Mouse (Mus musculus): ENCODE data around the gene Prkar2a. TPM values are rescaled to one million over a fixed set of nuclear protein-coding genes. Genes with fewer than 3 reads are reported as not detected.

Gene Prkar2a
- polyA plus RNA-seq, 1 experiment, result 31.5 TPM

DNA sequence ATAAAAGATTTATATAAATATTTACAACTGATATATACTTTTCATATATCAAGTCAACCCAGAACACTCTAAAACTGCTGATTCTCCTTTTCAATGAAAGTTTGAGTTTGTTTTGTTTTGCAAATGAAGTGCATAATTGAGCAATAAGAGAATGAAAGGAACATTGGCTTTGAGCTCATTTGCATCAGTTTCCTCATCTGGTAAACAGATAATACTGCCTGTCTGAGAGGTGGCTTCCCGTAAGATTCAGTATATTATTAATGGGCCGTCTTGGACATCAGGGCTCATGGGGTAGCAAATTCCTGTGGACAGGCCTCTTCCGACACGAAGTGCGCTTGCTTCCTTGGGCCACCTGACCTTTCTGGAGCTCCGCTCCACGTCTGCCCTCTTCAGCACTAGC is 21.7 kb downstream of the Prkar2a start:
- WGBS, result 82% methylated on average over 7 of the region's 7 CpGs
- H3K27ac ChIP-seq (ENCODE audit: insufficient read depth, low read depth, low read length), result no peak overlapping the region
- H3K36me3 ChIP-seq (ENCODE audit: control insufficient read depth, insufficient read depth, low read length), result peaks cover 6% of the 10 kb centered on the region
- H3K27me3 ChIP-seq (ENCODE audit: control insufficient read depth, insufficient read depth, low read length), result no peaks in the 10 kb centered on the region
- TF ChIP-seq POLR2A (IDR thresholded peaks at IDR 0.05; ENCODE audit: low read depth, low read length) (no peak), CTCF (IDR thresholded peaks at IDR 0.05; ENCODE audit: extremely low read depth, insufficient read length, insufficient replicate concordance, low read depth, low read length) (no peak)
- H3K4me1 ChIP-seq (ENCODE audit: control insufficient read depth, insufficient read depth, insufficient read length, low read length), result peaks cover 5% of the 10 kb centered on the region; the same call in 1 of the 2 replicates
- no peak overlapping the region for H3K4me3 ChIP-seq (ENCODE audit: low read depth, low read length)

DNA sequence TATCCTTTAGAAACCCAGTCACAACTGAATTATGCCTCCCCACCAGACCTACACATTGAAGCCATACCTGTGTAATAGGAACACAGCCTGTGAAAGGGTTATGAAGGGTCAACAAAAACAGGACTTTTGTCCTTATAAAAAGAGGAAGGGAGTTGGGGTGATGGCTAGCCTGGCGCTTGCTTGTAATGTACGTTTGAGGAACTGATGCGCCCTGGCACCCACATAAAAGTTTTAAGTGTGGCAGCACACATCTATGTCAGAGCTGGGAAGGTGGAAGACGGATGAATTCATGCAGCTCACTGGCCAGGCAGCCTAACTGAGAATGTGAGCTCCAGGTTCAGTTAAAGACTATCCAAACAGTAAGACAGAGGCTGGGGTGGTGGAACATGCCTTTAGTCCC is 27.1 kb downstream of the Prkar2a start:
- Histone ChIP-seq H3K36me3 (ENCODE audit: control insufficient read depth, insufficient read depth, low read length) (peaks cover 23% of the 10 kb centered on the region), H3K27me3 (ENCODE audit: control insufficient read depth, insufficient read depth, low read length) (no peaks in the 10 kb centered on the region), H3K4me3 (ENCODE audit: low read depth, low read length) (no peak overlapping the region), H3K4me1 (ENCODE audit: control insufficient read depth, insufficient read depth, insufficient read length, low read length) (no peaks in the 10 kb centered on the region), H3K27ac (ENCODE audit: insufficient read depth, low read depth, low read length) (no peak overlapping the region)
- TF ChIP-seq POLR2A (IDR thresholded peaks at IDR 0.05; ENCODE audit: low read depth, low read length) (no peak), CTCF (IDR thresholded peaks at IDR 0.05; ENCODE audit: extremely low read depth, insufficient read length, insufficient replicate concordance, low read depth, low read length) (no peak)
- WGBS, result 84% methylated on average over 4 of the region's 4 CpGs

DNA sequence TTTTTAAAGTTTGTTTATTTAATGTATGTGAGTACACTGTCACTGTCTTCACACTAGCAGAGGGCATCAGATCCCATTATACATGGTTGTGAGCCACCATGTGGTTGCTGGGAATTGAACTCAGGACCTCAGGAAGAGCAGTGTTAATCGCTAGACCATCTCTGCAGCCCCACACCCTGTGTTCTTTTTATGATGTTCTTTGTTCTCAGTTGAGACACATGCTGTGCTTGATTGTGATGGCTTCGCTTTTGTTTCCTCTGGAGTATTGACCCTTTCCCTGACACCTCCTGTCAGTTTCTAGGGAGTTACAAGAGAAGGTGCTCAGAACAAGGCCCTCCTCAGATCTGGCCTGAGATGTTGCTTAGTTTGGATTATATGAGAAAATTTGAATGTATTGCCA is 34.6 kb downstream of the Prkar2a start:
- TF ChIP-seq POLR2A (IDR thresholded peaks at IDR 0.05; ENCODE audit: low read depth, low read length), result no peak
- no peak for TF ChIP-seq CTCF (IDR thresholded peaks at IDR 0.05; ENCODE audit: extremely low read depth, insufficient read length, insufficient replicate concordance, low read depth, low read length)
- Histone ChIP-seq H3K36me3 (ENCODE audit: control insufficient read depth, insufficient read depth, low read length) (peaks cover 40% of the 10 kb centered on the region), H3K27me3 (ENCODE audit: control insufficient read depth, insufficient read depth, low read length) (no peaks in the 10 kb centered on the region), H3K27ac (ENCODE audit: insufficient read depth, low read depth, low read length) (no peak overlapping the region), H3K4me3 (ENCODE audit: low read depth, low read length) (no peak overlapping the region), H3K4me1 (ENCODE audit: control insufficient read depth, insufficient read depth, insufficient read length, low read length) (no peaks in the 10 kb centered on the region)
- 82% methylated on average over 2 of the region's 2 CpGs for WGBS

DNA sequence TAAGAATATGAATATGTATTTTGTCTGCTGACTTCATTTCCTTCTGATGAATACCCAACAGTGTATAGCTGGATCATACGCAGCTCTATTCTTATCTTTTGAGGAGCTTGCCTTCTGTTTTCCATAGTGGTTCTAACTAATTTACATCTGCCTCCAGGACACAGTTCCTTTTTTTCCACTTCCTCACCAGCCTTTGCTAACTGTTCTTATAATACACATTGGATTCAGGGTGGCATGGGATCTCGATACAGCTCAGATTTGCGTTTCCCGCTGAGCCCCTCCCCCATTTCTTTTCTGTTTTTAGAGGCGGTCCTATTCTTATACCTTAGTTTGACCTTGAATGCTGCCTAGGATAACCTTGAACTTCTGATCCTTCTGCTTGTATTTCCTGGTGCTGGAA is 37.0 kb downstream of the Prkar2a start:
- Histone ChIP-seq H3K4me1 (ENCODE audit: control insufficient read depth, insufficient read depth, insufficient read length, low read length) (no peaks in the 10 kb centered on the region), H3K4me3 (ENCODE audit: low read depth, low read length) (no peak overlapping the region), H3K27ac (ENCODE audit: insufficient read depth, low read depth, low read length) (no peak overlapping the region), H3K27me3 (ENCODE audit: control insufficient read depth, insufficient read depth, low read length) (no peaks in the 10 kb centered on the region), H3K36me3 (ENCODE audit: control insufficient read depth, insufficient read depth, low read length) (peaks cover 45% of the 10 kb centered on the region)
- TF ChIP-seq CTCF (IDR thresholded peaks at IDR 0.05; ENCODE audit: extremely low read depth, insufficient read length, insufficient replicate concordance, low read depth, low read length) (no peak), POLR2A (IDR thresholded peaks at IDR 0.05; ENCODE audit: low read depth, low read length) (no peak)
- WGBS, result 94% methylated on average over 5 of the region's 5 CpGs

DNA sequence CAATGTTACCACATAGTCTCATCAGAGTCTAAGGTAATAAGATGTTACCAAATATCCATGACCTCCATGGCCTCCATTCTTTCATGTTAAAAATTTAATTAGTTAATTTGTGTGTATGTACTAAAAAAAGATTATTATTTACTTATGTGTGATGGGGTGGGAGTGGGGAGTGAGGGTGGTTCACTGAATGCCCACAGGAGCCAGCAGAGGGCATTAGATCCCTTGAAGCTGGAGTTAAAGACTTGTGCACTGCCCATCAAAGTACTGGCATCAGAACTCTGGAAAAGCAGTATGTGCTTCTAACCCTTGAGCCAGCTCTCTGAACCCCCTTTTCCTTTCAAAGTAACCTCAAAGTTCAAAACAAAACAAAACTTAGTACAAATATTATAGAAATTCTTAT is 39.9 kb downstream of the Prkar2a start:
- H3K27ac ChIP-seq (ENCODE audit: insufficient read depth, low read depth, low read length), result no peak overlapping the region
- no peaks in the 10 kb centered on the region for H3K27me3 ChIP-seq (ENCODE audit: control insufficient read depth, insufficient read depth, low read length)
- no peaks in the 10 kb centered on the region for H3K4me1 ChIP-seq (ENCODE audit: control insufficient read depth, insufficient read depth, insufficient read length, low read length)
- peaks cover 42% of the 10 kb centered on the region for H3K36me3 ChIP-seq (ENCODE audit: control insufficient read depth, insufficient read depth, low read length)
- no peak overlapping the region for H3K4me3 ChIP-seq (ENCODE audit: low read depth, low read length)
- TF ChIP-seq POLR2A (IDR thresholded peaks at IDR 0.05; ENCODE audit: low read depth, low read length) (no peak), CTCF (IDR thresholded peaks at IDR 0.05; ENCODE audit: extremely low read depth, insufficient read length, insufficient replicate concordance, low read depth, low read length) (no peak; the same call in 1 of the 2 replicates)

DNA sequence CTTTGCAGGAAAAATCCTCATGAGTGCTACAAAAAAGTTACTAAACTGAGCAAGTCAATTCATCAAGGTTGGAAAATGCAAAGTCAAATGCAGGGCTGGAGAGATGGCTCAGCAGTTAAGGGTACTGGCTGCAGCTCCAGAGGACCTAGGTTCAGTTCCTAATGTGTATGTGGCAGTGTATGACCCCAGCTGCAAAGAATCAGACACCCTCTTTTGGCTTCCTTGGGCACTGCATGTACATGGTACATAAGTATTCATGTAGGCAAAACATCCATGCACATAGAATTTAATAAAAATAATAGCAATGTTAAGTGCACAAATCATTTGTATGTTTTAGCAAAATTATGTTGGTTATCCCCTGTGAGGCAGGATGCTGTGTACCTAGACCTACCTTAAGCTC is 43.3 kb downstream of the Prkar2a start:
- no peaks in the 10 kb centered on the region for H3K27me3 ChIP-seq (ENCODE audit: control insufficient read depth, insufficient read depth, low read length)
- TF ChIP-seq CTCF (IDR thresholded peaks at IDR 0.05; ENCODE audit: extremely low read depth, insufficient read length, insufficient replicate concordance, low read depth, low read length), result no peak
- no peak for TF ChIP-seq POLR2A (IDR thresholded peaks at IDR 0.05; ENCODE audit: low read depth, low read length)
- no peaks in the 10 kb centered on the region for H3K4me1 ChIP-seq (ENCODE audit: control insufficient read depth, insufficient read depth, insufficient read length, low read length)
- H3K27ac ChIP-seq (ENCODE audit: insufficient read depth, low read depth, low read length), result no peak overlapping the region
- H3K36me3 ChIP-seq (ENCODE audit: control insufficient read depth, insufficient read depth, low read length), result peaks cover 59% of the 10 kb centered on the region
- no peak overlapping the region for H3K4me3 ChIP-seq (ENCODE audit: low read depth, low read length)

DNA sequence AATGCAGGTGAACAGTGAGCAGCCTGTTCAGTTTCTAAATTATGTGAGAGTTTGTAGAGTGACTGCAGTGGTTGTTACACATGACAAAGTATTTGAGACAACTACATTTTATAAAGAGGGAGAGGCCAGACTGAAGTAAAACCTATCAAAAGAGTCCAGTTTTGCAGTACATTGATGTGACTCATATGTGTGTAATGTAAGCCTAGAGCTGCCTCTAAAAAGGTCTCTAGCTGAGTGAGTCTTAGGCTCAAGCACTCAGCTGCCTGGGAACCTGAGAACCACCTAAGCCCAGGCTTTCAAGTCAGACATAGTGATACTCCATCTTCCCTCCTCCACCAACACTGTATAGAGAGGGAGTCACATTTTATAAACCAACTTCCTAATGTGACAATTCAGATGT is 45.5 kb downstream of the Prkar2a start:
- Histone ChIP-seq H3K4me3 (ENCODE audit: low read depth, low read length) (no peak overlapping the region), H3K4me1 (ENCODE audit: control insufficient read depth, insufficient read depth, insufficient read length, low read length) (no peaks in the 10 kb centered on the region), H3K36me3 (ENCODE audit: control insufficient read depth, insufficient read depth, low read length) (peaks cover 47% of the 10 kb centered on the region), H3K27ac (ENCODE audit: insufficient read depth, low read depth, low read length) (no peak overlapping the region), H3K27me3 (ENCODE audit: control insufficient read depth, insufficient read depth, low read length) (no peaks in the 10 kb centered on the region)
- TF ChIP-seq CTCF (IDR thresholded peaks at IDR 0.05; ENCODE audit: extremely low read depth, insufficient read length, insufficient replicate concordance, low read depth, low read length), result no peak
- TF ChIP-seq POLR2A (IDR thresholded peaks at IDR 0.05; ENCODE audit: low read depth, low read length), result no peak

DNA sequence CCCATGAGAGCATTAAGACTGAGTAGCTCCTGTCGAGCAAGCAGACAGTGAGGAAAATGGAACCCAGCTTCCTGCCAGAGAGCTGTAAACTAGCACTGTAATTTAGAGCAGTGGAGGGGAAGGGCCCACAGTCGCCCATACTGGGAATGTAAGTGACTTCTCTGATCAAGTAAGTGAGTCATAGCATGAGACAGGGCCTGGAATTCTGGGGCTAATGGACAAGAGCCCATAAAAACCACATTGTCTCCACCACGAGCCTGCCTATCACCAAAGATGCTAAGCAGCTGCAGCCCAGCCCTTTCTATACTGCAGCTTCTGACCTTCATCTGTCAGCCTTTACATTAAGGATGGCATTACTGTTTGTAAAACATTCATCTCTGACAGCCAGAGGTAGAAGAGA is 50.1 kb downstream of the Prkar2a start:
- TF ChIP-seq POLR2A (IDR thresholded peaks at IDR 0.05; ENCODE audit: low read depth, low read length) (no peak), CTCF (IDR thresholded peaks at IDR 0.05; ENCODE audit: extremely low read depth, insufficient read length, insufficient replicate concordance, low read depth, low read length) (no peak)
- H3K27me3 ChIP-seq (ENCODE audit: control insufficient read depth, insufficient read depth, low read length), result no peaks in the 10 kb centered on the region
- no peaks in the 10 kb centered on the region for H3K4me1 ChIP-seq (ENCODE audit: control insufficient read depth, insufficient read depth, insufficient read length, low read length)
- H3K36me3 ChIP-seq (ENCODE audit: control insufficient read depth, insufficient read depth, low read length), result peaks cover 43% of the 10 kb centered on the region
- no peak overlapping the region for H3K4me3 ChIP-seq (ENCODE audit: low read depth, low read length)
- no peak overlapping the region for H3K27ac ChIP-seq (ENCODE audit: insufficient read depth, low read depth, low read length)
- 43% methylated on average over 3 of the region's 3 CpGs for WGBS
